Mouse (Mus musculus) hindbrain, embryonic 11.5 days (tissue): Measurements from ENCODE around the gene Lilra6. TPM values are rescaled to one million over a fixed set of nuclear protein-coding genes. Genes with fewer than 3 reads are reported as not detected.
"Not testable (repeated sequence)": the region's sequence is repeated elsewhere in the genome, so short reads cannot be mapped to it uniquely, and the experiment has no call there.

Source experiments
- ATAC-seq: fragments of 200-750 bp; cut with Nextera tagmentation; 2 replicates; pipeline ENCODE4 v1.8.0; 2017; ENCODE audit warnings: mild to moderate bottlenecking, moderate TSS enrichment, moderate library complexity; ENCODE audit not compliant: low FRiP score
- DNase-seq: peaks from one replicate; pipeline ENCODE4 v3.0.0-alpha.2; 2015; ENCODE audit warnings: low spot score
- H3K27ac ChIP-seq: fragments of 300-500 bp; sonication (generic); 2 replicates; pipeline ENCODE4 v1.5.1; 2014; ENCODE audit warnings: mild to moderate bottlenecking, low read depth, low read length
- H3K27me3 ChIP-seq: fragments of 300-500 bp; sonication (generic); 2 replicates; pipeline ENCODE4 v1.6.1; 2014; ENCODE audit warnings: mild to moderate bottlenecking, low read length, moderate library complexity, mixed read lengths; ENCODE audit not compliant: control insufficient read depth, insufficient read depth
- H3K36me3 ChIP-seq: fragments of 300-500 bp; sonication (generic); 2 replicates; pipeline ENCODE4 v1.6.1; 2014; ENCODE audit warnings: mild to moderate bottlenecking, low read length, moderate library complexity, mixed read lengths; ENCODE audit not compliant: control insufficient read depth, insufficient read depth
- H3K4me1 ChIP-seq: fragments of 300-500 bp; sonication (generic); replicated peaks from 2 replicates; pipeline ENCODE4 v1.6.1; 2014; ENCODE audit warnings: low read length, mixed read lengths; ENCODE audit not compliant: control insufficient read depth, insufficient read depth
- H3K4me2 ChIP-seq: fragments of 300-500 bp; sonication (generic); replicated peaks from 2 replicates; pipeline ENCODE4 v1.6.1; 2014; ENCODE audit warnings: mild to moderate bottlenecking, low read depth, low read length
- H3K4me3 ChIP-seq: fragments of 300-500 bp; sonication (generic); 2 replicates; pipeline ENCODE4 v1.5.1; 2014; ENCODE audit warnings: low read depth, low read length
- H3K9ac ChIP-seq: fragments of 300-500 bp; sonication (generic); 2 replicates; pipeline ENCODE4 v1.6.1; 2014; ENCODE audit warnings: low read depth, low read length
- H3K9me3 ChIP-seq: fragments of 300-500 bp; sonication (generic); 2 replicates; pipeline ENCODE4 v1.6.1; 2016; ENCODE audit warnings: low read length; ENCODE audit not compliant: control insufficient read depth
- WGBS: fragments of 180-500 bp; shearing (Covaris S2); extraction: QIAGEN DNeasy Blood & Tissue Kit; methylation state at CpG from one replicate; pipeline ENCODE4 v1.1.7; 2014; 5-methylcytosine and 5-hydroxymethylcytosine counted together
- polyA plus RNA-seq: library from polyadenylated mRNA; unstranded; fragments of >200 nt; fragmentation: Nextera tagmentation; extraction: Ambion mirVana; gene quantifications from 2 replicates; pipeline ENCODE4 v1.2.1, GENCODE M21; 2014

Gene Lilra6
- polyA plus RNA-seq = not detected in 2 replicates

- not testable (repeated sequence) for H3K27ac ChIP-seq, H3K36me3 ChIP-seq, DNase-seq, H3K9ac ChIP-seq, H3K27me3 ChIP-seq, ATAC-seq, H3K4me3 ChIP-seq, H3K9me3 ChIP-seq, H3K4me1 ChIP-seq, H3K4me2 ChIP-seq
- 85% methylated on average over 2 of the region's 2 CpGs for WGBS
These were observed at the start of gene Lilra6 for GRCm38 (mm10) chr7:3915387-3915786. Lilra6 (minus strand) TSS chr7:3915503.

- Histone ChIP-seq H3K36me3 (no peaks in the 10 kb centered on the region), H3K4me1 (no peaks in the 10 kb centered on the region), H3K4me2 (no peak overlapping the region), H3K9ac (no peak overlapping the region), H3K27me3 (no peaks in the 10 kb centered on the region), H3K9me3 (no peaks in the 10 kb centered on the region), H3K4me3 (no peak overlapping the region), H3K27ac (no peak overlapping the region)
- 90% methylated on average over 2 of the region's 2 CpGs for WGBS
- DNase-seq (no peak), ATAC-seq (no peak)
These were observed 46.7 kb upstream of the Lilra6 start for GRCm38 (mm10) chr7:3962017-3962416.

GRCm38 (mm10) chr7:3957387-3957786 lies 42.1 kb upstream of the Lilra6 start:
- Histone ChIP-seq H3K27ac (no peak overlapping the region), H3K4me2 (no peak overlapping the region), H3K4me1 (no peaks in the 10 kb centered on the region), H3K27me3 (no peaks in the 10 kb centered on the region), H3K4me3 (no peak overlapping the region), H3K9ac (no peak overlapping the region), H3K36me3 (no peaks in the 10 kb centered on the region), H3K9me3 (no peaks in the 10 kb centered on the region)
- ATAC-seq (no peak), DNase-seq (no peak)
- 90% methylated on average over 3 of the region's 3 CpGs for WGBS

GRCm38 (mm10) chr7:3949159-3949558 lies 33.9 kb upstream of the Lilra6 start:
- WGBS = 77% methylated on average over 3 of the region's 3 CpGs
- no peak overlapping the region for H3K4me3 ChIP-seq
- H3K9ac ChIP-seq = no peak overlapping the region
- H3K27me3 ChIP-seq = no peaks in the 10 kb centered on the region
- H3K9me3 ChIP-seq = no peaks in the 10 kb centered on the region
- H3K4me1 ChIP-seq = no peaks in the 10 kb centered on the region
- ATAC-seq = no peak
- H3K4me2 ChIP-seq = no peak overlapping the region
- no peak for DNase-seq
- H3K36me3 ChIP-seq = no peaks in the 10 kb centered on the region
- no peak overlapping the region for H3K27ac ChIP-seq

- 76% methylated on average over 4 of the region's 4 CpGs for WGBS
- no peak overlapping the region for H3K4me3 ChIP-seq
- no peak overlapping the region for H3K4me2 ChIP-seq
- H3K36me3 ChIP-seq = no peaks in the 10 kb centered on the region
- no peaks in the 10 kb centered on the region for H3K27me3 ChIP-seq
- ATAC-seq (no peak), DNase-seq (no peak)
- no peaks in the 10 kb centered on the region for H3K4me1 ChIP-seq
- H3K9ac ChIP-seq = no peak overlapping the region
- no peaks in the 10 kb centered on the region for H3K9me3 ChIP-seq
- no peak overlapping the region for H3K27ac ChIP-seq
These were observed 32.9 kb upstream of the Lilra6 start for GRCm38 (mm10) chr7:3948223-3948622.

- no peak overlapping the region for H3K4me2 ChIP-seq
- no peak overlapping the region for H3K4me3 ChIP-seq
- ATAC-seq (no peak), DNase-seq (no peak)
- H3K27me3 ChIP-seq = no peaks in the 10 kb centered on the region
- no peaks in the 10 kb centered on the region for H3K9me3 ChIP-seq
- 76% methylated on average over 4 of the region's 4 CpGs for WGBS
- H3K36me3 ChIP-seq = no peaks in the 10 kb centered on the region
- H3K9ac ChIP-seq = no peak overlapping the region
- H3K27ac ChIP-seq = no peak overlapping the region
- no peaks in the 10 kb centered on the region for H3K4me1 ChIP-seq
These were observed 30.8 kb upstream of the Lilra6 start for GRCm38 (mm10) chr7:3946117-3946516.

GRCm38 (mm10) chr7:3940915-3941314 lies 25.6 kb upstream of the Lilra6 start:
- Histone ChIP-seq H3K4me2 (no peak overlapping the region), H3K9me3 (no peaks in the 10 kb centered on the region), H3K36me3 (no peaks in the 10 kb centered on the region), H3K4me3 (no peak overlapping the region), H3K4me1 (no peaks in the 10 kb centered on the region), H3K9ac (no peak overlapping the region), H3K27ac (no peak overlapping the region), H3K27me3 (no peaks in the 10 kb centered on the region)
- WGBS = 77% methylated on average over 3 of the region's 3 CpGs
- ATAC-seq (no peak), DNase-seq (no peak)

GRCm38 (mm10) chr7:3939866-3940525 lies 24.7 kb upstream of the Lilra6 start:
- no peak overlapping the region for H3K27ac ChIP-seq
- H3K9me3 ChIP-seq = no peaks in the 10 kb centered on the region
- DNase-seq (no peak), ATAC-seq (no peak)
- H3K4me2 ChIP-seq = no peak overlapping the region
- H3K4me3 ChIP-seq = no peak overlapping the region
- 74% methylated on average over 1 of the region's 1 CpGs for WGBS
- no peak overlapping the region for H3K9ac ChIP-seq
- H3K27me3 ChIP-seq = no peaks in the 10 kb centered on the region
- no peaks in the 10 kb centered on the region for H3K36me3 ChIP-seq
- H3K4me1 ChIP-seq = no peaks in the 10 kb centered on the region

GRCm38 (mm10) chr7:3935473-3935872 lies 20.2 kb upstream of the Lilra6 start:
- not testable (repeated sequence) for H3K4me2 ChIP-seq, DNase-seq, H3K36me3 ChIP-seq, H3K4me1 ChIP-seq, H3K4me3 ChIP-seq, H3K9me3 ChIP-seq, ATAC-seq, H3K9ac ChIP-seq, H3K27ac ChIP-seq, H3K27me3 ChIP-seq
